Mouse (Mus musculus) thymus, postnatal 36 days (tissue): Measurements from ENCODE around the gene Akr1c18.
"Not testable (repeated sequence)": the region's sequence is repeated elsewhere in the genome, so short reads cannot be mapped to it uniquely, and the experiment has no call there.

ENCODE experiments used
- DNase-seq, 2 experiments: peaks; one replicate each; pipeline ENCODE4 v3.0.0; 2022; ENCODE audit warnings: mixed read lengths in 2 of 2

Gene Akr1c18

GRCm38 (mm10) chr13:4150518-4150917 is at the start of gene Akr1c18:
Gene Akr1c18, minus strand, starts transcription at chr13:4150654.
- no peak for DNase-seq

GRCm38 (mm10) chr13:4192511-4192910 is 42.1 kb upstream of the Akr1c18 start:
- no peak for DNase-seq

GRCm38 (mm10) chr13:4190904-4191303 is 40.5 kb upstream of the Akr1c18 start, which contains the start of gene Akr1c13:
Gene Akr1c13, plus strand, starts transcription at chr13:4191150.
- DNase-seq: no peak

- DNase-seq: no peak
These were observed 37.7 kb upstream of the Akr1c18 start for GRCm38 (mm10) chr13:4188174-4188573.

GRCm38 (mm10) chr13:4186641-4187411 is 36.4 kb upstream of the Akr1c18 start:
- DNase-seq: not testable (repeated sequence)

- DNase-seq: no peak
These were observed 32.7 kb upstream of the Akr1c18 start for GRCm38 (mm10) chr13:4183116-4183515.

- DNase-seq: not testable (repeated sequence)
These were observed 30.9 kb upstream of the Akr1c18 start for GRCm38 (mm10) chr13:4181321-4181720.

GRCm38 (mm10) chr13:4172978-4173377 is 22.5 kb upstream of the Akr1c18 start:
- no peak for DNase-seq

- no peak for DNase-seq
These were observed 17.6 kb upstream of the Akr1c18 start for GRCm38 (mm10) chr13:4168006-4168405.

- DNase-seq: no peak
These were observed 4.8 kb upstream of the Akr1c18 start for GRCm38 (mm10) chr13:4155286-4155685.

GRCm38 (mm10) chr13:4153593-4153992 is 3.1 kb upstream of the Akr1c18 start:
- no peak for DNase-seq

GRCm38 (mm10) chr13:4152908-4153307 is 2.5 kb upstream of the Akr1c18 start:
- no peak for DNase-seq

GRCm38 (mm10) chr13:4144261-4144660 is 6.2 kb downstream of the Akr1c18 start:
- no peak for DNase-seq

GRCm38 (mm10) chr13:4133070-4133469 is 17.4 kb downstream of the Akr1c18 start:
- no peak for DNase-seq

GRCm38 (mm10) chr13:4131721-4132120 is 18.7 kb downstream of the Akr1c18 start:
- DNase-seq: no peak

- DNase-seq: no peak
These were observed 19.1 kb downstream of the Akr1c18 start for GRCm38 (mm10) chr13:4131317-4131716.

GRCm38 (mm10) chr13:4129100-4129499 is 21.4 kb downstream of the Akr1c18 start:
- no peak for DNase-seq

GRCm38 (mm10) chr13:4125846-4126245 is 24.6 kb downstream of the Akr1c18 start:
- not testable (repeated sequence) for DNase-seq

- DNase-seq: not testable (repeated sequence)
These were observed 26.0 kb downstream of the Akr1c18 start for GRCm38 (mm10) chr13:4124471-4124870.

- no peak for DNase-seq
These were observed 27.3 kb downstream of the Akr1c18 start for GRCm38 (mm10) chr13:4123146-4123545.

GRCm38 (mm10) chr13:4119181-4119904 is 31.1 kb downstream of the Akr1c18 start:
- DNase-seq: no peak

- DNase-seq: peak in 1 of 2 experiments; percentile 11
These were observed 39.9 kb downstream of the Akr1c18 start for GRCm38 (mm10) chr13:4110281-4111188.

GRCm38 (mm10) chr13:4102721-4103120 is 47.7 kb downstream of the Akr1c18 start:
- no peak for DNase-seq
